Mouse (Mus musculus): Measurements from ENCODE around the gene Bod1l.

DNA sequence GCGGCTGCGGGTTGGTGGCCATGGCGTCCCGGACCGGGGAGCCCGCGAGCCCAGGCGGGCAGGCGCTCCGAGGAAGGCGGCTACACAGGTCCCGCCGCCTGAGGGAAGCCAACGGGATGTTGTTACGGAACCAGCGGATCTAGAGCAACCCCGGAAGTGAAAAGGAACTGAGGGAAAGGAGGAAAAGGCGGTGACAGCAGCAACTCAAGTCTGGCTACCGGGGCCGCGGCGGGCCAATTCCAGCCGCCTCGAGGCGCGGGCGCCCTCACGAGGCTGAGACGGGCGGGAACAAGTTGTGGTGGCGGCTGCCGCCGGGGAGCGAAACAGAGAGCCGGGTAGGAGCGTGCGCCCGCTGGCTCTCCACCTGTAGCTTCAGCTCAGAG, at the start of gene Bod1l:
- TF ChIP-seq RAD21 (IDR thresholded peaks at IDR 0.05; ENCODE audit: low read depth, low read length) (no peak; the same call in 1 of the 2 replicates), USF1 (IDR thresholded peaks at IDR 0.05; ENCODE audit: low read depth, low read length) (peak; percentile 51; the same call in 1 of the 2 replicates)
